Mouse (Mus musculus): ENCODE results near the gene Aplp1. TPM values are rescaled to one million over a fixed set of nuclear protein-coding genes. Genes with fewer than 3 reads are reported as not detected.

Gene Aplp1
- total RNA-seq, 1 experiment from 2014 or later = not detected

DNA sequence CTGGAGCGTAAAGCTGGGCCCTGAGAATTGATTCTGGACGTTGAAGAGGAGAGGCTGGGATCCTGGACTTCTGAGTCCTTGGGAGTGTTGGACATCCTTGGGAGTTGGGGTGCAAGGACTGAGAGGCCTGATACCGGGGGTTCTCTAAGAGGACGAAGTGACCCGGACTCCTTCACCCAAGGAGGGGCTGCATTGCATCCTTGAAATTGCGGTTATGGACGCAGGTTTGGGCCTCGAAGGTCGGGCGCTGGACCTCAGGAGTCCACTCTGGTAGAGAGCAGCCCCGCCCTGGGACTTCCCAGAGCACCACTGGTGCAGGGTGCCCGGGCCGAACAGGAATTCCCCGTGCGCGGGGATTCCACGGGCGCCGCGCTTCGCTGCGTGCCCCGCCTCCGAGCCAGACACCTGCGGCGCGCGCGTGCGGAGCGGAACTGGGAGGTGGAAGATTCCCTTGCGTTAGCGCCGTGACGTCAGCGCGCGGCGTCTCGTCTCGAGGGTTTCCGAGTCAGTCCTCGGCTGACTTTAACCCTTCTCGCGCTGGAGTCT is 23.4 kb downstream of the Aplp1 start:
- peak; percentile 46 to 51 for ATAC-seq (replicated peaks in 1 of 2; ENCODE audit: insufficient read depth in 1 of 2, low FRiP score in 2 of 2, low TSS enrichment in 1 of 2, low read depth in 1 of 2, poor library complexity in 2 of 2, severe bottlenecking in 2 of 2)

DNA sequence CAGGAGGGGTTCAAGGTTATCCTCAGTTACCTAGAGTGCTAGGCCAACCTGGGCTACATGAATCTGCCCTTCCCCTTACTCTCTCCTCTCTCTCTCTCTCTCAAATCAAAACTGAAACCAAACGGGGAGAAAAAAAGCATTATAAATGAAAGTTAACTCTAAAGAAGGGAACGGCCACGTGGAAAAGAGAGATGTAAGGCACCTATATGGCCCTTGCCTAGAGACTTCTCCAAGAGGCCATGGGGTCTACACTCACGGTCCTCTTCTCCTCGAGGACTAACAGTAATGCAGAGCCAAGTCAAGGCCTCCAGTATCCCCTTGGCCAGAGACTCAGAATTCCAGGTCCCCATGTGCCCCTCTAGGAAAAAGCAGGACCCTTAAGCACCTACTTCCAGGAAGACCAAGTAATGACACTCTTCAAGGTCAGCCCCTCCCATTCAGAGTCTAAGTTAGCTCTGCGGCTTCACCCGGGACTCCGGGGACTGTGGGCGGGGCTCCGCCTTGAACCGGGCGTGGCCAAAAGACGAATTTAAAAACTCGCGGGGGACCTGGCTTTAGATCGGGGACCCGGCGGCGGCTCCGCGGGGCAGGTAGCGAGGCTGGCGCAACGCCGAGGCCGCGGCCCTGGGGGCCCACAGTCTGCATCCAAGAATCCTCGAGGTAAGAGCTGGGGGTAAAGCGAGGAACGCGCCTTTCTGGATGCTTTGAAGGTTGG is 24.0 kb downstream of the Aplp1 start, which contains the start of gene Nfkbid:
TSS of gene Nfkbid (plus strand) at position 558 of the 715 bp plus-strand sequence.
- peak; percentile 18 to 26; a peak in 3 of 4 replicates for ATAC-seq (replicated peaks in 1 of 2; ENCODE audit: insufficient read depth in 1 of 2, low FRiP score in 2 of 2, low TSS enrichment in 1 of 2, low read depth in 1 of 2, poor library complexity in 2 of 2, severe bottlenecking in 2 of 2)

DNA sequence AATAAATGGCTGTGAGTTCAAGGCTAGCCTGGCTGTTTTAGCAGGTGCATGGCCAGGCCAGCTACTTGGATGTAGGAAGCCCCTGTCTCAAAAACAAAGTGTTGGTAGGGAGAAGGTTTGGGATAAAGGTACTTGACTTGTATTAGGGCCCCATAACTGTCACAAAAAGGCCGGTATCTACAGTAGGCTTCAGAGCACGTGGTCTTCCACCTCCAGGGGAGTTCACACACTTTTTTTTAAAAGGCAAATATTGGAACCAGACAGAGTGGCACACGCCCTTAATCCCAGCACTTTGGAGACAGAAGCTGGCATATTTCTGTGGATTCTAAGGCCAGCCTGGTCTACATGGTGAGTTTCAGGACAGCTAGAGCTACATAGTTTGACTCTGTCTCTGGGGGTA is 24.7 kb downstream of the Aplp1 start:
- ATAC-seq (replicated peaks in 1 of 2; ENCODE audit: insufficient read depth in 1 of 2, low FRiP score in 2 of 2, low TSS enrichment in 1 of 2, low read depth in 1 of 2, poor library complexity in 2 of 2, severe bottlenecking in 2 of 2) = no peak

DNA sequence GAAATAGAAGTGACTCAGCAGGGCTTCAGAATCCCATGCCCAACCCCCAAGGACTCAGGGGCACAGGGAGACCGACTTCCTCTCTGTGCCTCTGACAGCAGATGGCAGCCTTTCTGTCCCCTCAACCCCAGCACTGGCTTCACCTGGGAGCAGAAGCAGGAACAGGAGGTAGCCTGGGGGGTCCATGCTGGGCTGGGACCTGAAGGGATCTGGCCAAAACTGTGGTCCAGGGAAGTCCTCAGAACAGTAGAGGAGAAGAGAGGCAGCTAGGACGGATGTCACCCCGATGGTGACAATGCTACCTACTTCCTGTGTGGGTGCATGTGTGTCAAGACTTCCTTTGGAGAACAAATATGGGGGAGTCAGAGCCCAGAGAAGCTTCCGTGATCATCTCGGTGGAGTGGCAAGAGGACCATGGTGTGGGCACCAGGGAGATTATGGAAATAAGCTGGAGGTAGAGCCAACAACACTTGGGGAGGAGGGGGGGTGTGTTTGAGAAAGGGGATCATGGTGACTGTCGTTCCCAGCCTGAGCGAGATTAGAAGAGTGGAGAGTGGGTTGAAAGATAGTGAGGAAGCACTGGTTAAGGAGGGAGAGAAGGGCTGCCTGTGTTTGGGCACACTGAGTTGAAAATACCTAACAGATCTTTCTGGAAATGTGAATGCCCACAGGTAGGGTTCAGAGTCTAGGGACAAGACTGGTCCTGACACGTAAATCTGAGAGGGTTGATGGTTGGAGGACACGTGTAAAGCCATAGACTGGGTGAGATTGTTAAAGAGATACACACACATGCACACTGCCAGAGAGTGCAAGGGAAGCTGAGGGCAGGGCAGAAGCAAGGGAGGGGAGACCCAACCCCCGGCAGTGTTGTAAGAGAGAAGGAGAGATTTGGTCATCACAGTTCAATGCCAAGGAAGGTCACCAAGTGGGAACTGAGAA is 25.5 kb downstream of the Aplp1 start, which contains the start of gene Hcst:
TSS of gene Hcst (minus strand) at position 294 of the 939 bp plus-strand sequence.
- ATAC-seq (replicated peaks in 1 of 2; ENCODE audit: insufficient read depth in 1 of 2, low FRiP score in 2 of 2, low TSS enrichment in 1 of 2, low read depth in 1 of 2, poor library complexity in 2 of 2, severe bottlenecking in 2 of 2) = peak; percentile 34 to 46

DNA sequence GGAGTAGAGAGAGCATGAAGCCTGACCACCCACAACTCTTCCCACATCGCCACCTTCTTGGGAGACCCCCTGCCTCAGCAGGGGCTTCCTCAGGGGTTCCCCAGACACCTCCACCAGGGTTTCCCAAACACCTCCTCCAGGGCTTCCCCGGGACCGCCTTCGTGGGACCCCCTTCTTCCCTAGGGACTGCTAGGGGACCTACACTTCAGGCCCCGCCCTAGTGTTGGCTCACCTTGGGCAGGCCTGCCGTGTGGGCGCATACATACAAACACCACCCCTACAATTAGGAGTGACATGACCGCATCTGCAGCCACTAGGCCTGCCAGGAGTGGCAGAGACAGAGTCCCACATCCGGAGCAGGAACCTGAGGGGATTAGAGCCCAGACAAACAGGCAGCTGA is 27.5 kb downstream of the Aplp1 start:
- peak; percentile 19 to 23; a peak in 3 of 4 replicates for ATAC-seq (replicated peaks in 1 of 2; ENCODE audit: insufficient read depth in 1 of 2, low FRiP score in 2 of 2, low TSS enrichment in 1 of 2, low read depth in 1 of 2, poor library complexity in 2 of 2, severe bottlenecking in 2 of 2)

DNA sequence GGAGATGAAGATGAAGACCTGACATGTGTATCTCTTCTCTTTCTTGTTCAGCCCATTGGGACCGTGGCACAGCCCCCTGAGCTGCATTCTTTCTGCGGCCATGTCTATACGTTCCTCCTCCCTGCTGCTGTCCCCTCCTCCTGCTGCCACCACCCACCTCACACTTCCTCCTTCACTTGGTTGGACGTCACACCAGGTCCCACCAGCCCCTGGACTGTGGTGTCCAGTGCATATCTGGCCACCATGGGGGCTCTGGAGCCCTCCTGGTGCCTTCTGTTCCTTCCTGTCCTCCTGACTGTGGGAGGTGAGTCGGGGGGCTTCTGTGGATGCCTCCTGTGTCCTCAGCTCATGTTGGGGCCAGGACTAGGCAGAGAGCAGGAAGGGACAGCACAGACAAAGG is 31.7 kb downstream of the Aplp1 start, which contains the start of gene Tyrobp:
TSS of gene Tyrobp (plus strand) at position 165 of the 400 bp plus-strand sequence.
- peak in 1 of 2 experiments; percentile 49; a peak in 2 of 4 replicates for ATAC-seq (replicated peaks in 1 of 2; ENCODE audit: insufficient read depth in 1 of 2, low FRiP score in 2 of 2, low TSS enrichment in 1 of 2, low read depth in 1 of 2, poor library complexity in 2 of 2, severe bottlenecking in 2 of 2)

DNA sequence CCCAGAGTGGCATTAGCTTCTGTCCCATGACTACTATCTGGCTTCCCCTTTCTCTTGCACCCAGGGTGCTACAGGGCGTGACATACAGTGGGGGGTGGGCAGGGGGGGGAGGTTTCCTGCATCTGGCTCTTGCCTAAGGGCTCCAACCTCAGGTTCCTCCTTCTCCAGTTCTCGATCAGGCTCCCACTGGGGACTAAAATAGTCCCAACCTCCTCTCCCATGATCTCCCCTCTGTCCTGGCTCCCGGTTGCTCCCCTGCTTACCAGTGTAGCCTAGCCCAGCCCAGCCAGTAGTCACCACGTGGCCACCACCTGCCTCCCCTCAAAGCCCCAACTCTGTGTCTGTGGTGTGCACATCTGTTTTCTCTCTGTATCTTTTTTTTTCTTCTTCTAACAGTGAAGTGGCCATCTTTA is 32.6 kb downstream of the Aplp1 start:
- peak; percentile 63 to 76 for ATAC-seq (replicated peaks in 1 of 2; ENCODE audit: insufficient read depth in 1 of 2, low FRiP score in 2 of 2, low TSS enrichment in 1 of 2, low read depth in 1 of 2, poor library complexity in 2 of 2, severe bottlenecking in 2 of 2)

DNA sequence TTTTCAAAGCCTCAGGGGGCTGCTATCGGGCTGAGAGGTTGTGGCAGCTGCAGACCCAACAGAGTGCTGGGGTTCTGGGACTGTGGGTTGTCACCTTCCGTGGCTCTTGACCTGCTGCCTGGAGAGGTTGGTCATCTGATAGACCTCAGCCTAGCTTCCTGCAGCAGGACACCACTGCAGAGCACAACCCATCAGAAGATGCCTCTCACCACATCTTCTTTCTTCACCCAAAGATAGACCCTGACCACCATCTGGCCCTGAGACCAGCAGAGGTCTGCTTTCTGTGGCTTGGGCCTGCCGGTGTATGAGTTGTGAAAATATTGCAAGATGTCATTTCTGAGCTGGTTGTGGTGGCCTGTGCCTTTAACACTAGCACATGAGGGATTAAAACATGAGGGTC is 34.3 kb downstream of the Aplp1 start:
- no peak for ATAC-seq (replicated peaks in 1 of 2; ENCODE audit: insufficient read depth in 1 of 2, low FRiP score in 2 of 2, low TSS enrichment in 1 of 2, low read depth in 1 of 2, poor library complexity in 2 of 2, severe bottlenecking in 2 of 2)

DNA sequence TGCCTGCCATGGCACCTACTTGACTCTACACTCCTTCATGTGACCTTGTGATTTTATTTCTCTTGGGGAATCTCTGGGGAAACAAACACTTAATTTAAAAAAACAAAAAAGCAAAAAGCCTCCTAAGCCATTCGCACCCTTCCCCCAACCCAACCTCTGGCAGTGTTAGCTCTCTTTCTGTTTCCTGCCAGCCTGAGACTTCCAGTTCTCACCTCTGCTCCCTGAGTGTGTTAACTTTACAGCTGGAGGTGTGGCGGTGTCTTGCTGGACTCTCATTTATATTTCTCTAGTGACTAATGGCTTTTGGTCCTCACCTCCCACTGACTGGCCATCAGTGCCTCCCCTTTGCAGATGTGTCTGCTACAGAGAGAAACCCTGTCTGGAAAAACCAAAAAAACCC is 35.5 kb downstream of the Aplp1 start:
- no peak for ATAC-seq (replicated peaks in 1 of 2; ENCODE audit: insufficient read depth in 1 of 2, low FRiP score in 2 of 2, low TSS enrichment in 1 of 2, low read depth in 1 of 2, poor library complexity in 2 of 2, severe bottlenecking in 2 of 2)

DNA sequence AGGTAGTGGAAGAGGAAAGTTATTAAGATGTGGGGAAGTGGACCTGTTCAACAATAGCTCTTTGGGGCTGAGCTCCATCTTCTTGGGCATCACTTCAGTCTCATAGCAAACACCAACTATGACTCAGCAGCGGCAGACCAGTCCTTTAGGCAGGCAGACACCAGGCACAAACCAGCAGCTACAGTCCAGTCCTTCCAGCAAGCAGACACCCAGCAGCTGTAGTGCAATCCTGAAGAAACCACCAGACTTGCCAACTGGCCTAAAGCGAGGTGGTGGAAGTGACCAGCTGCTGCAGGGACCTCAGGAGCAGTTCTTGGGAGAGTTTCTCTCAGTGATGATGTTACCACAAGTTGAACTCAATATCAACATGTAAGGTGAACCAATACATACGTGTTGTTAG is 36.7 kb downstream of the Aplp1 start:
- ATAC-seq (replicated peaks in 1 of 2; ENCODE audit: insufficient read depth in 1 of 2, low FRiP score in 2 of 2, low TSS enrichment in 1 of 2, low read depth in 1 of 2, poor library complexity in 2 of 2, severe bottlenecking in 2 of 2) = no peak

DNA sequence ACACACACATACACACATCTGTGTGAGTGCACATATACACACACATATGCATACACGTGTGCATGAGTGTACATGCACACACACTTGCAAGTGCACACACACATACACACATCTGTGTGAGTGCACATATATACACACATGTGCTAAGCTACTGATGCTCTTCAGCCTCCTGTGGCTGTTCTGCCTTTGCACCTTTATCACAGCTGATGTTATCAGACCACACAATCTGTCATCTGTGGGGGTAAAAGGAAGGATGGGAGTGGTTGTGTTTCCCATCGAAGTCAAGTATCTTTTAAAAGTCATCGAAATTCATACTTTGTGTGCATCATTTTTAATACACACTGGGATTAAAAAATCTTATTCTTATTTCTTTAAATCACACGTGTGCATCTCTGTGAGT is 43.0 kb downstream of the Aplp1 start:
- ATAC-seq (replicated peaks in 1 of 2; ENCODE audit: insufficient read depth in 1 of 2, low FRiP score in 2 of 2, low TSS enrichment in 1 of 2, low read depth in 1 of 2, poor library complexity in 2 of 2, severe bottlenecking in 2 of 2) = no peak

DNA sequence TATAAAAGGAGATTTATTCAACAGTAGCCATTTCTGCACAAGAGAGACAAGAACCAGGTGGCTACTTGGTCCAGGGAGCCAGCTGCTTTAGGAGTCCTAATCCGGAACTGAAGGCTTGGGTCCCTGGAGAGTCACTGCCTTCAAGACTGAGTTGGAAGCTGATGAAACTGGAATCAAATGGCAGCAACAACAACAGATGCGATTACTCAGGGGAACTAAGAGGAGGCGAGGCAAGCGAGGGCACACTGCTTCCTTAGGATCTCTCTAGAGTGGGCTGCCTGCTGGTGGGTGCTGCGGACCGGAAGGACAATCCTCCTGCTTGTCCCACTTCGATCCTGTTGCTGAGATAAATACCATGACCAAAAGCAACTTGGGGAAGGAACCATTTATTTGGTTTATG is 45.7 kb downstream of the Aplp1 start:
- ATAC-seq (replicated peaks in 1 of 2; ENCODE audit: insufficient read depth in 1 of 2, low FRiP score in 2 of 2, low TSS enrichment in 1 of 2, low read depth in 1 of 2, poor library complexity in 2 of 2, severe bottlenecking in 2 of 2) = no peak

DNA sequence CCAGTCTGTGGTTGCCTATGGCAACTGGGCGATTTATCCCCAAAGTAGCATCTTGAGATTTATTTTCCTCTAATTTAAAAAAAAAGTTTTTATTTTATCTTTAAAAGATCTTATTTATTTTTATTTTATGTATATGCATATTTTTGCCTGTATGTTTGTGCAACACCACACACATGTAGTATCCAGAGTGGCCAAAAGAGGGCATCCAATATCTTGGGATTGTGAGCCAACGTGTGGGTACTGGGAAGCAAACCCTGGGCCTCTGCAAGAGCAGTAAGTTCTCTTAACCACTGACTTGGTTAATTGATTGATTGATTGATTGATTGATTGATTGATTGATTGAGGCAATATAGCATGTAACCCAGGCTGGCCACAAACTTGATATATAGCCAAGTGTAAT is 50.5 kb downstream of the Aplp1 start:
- ATAC-seq (replicated peaks in 1 of 2; ENCODE audit: insufficient read depth in 1 of 2, low FRiP score in 2 of 2, low TSS enrichment in 1 of 2, low read depth in 1 of 2, poor library complexity in 2 of 2, severe bottlenecking in 2 of 2) = no peak

DNA sequence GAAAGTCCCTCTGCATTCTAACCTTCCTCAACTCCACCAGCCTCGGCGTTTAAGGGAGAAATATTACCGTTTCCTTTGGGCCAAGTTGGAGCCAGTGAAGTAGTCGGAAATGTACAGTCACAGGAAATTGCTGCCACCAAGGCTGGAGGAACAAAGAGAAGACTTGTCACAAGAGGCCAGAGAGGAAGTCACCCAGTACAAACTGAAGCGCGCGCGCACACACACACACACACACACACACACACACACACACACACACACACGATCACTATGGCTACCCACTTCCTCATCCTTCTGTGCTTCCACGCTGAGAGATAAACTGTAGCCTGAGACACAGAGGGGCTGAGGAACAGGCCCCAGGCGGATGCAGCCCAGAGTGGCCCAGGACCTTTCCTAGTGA is 51.0 kb downstream of the Aplp1 start:
- peak; percentile 93 to 99 for ATAC-seq (replicated peaks in 1 of 2; ENCODE audit: insufficient read depth in 1 of 2, low FRiP score in 2 of 2, low TSS enrichment in 1 of 2, low read depth in 1 of 2, poor library complexity in 2 of 2, severe bottlenecking in 2 of 2)

DNA sequence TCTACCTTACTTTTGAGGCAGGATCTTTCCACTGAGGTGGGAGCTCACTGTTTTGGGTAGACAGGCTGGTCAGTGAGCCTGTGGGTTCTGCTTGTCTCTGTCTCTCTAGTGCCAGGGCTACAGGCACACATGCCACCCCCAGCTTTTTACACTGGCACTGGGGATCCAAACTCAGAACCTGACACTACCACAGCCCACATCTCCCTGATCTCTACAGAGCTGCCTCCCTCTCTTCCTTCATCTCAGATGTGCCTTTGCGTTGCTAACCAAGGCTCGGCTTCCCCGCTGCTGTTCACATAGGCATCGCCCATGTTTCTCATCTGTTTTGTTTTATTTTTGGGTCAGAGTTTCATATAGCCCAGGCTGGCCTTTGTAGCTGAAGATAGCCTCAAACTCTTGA is 51.7 kb downstream of the Aplp1 start:
- no peak for ATAC-seq (replicated peaks in 1 of 2; ENCODE audit: insufficient read depth in 1 of 2, low FRiP score in 2 of 2, low TSS enrichment in 1 of 2, low read depth in 1 of 2, poor library complexity in 2 of 2, severe bottlenecking in 2 of 2)

DNA sequence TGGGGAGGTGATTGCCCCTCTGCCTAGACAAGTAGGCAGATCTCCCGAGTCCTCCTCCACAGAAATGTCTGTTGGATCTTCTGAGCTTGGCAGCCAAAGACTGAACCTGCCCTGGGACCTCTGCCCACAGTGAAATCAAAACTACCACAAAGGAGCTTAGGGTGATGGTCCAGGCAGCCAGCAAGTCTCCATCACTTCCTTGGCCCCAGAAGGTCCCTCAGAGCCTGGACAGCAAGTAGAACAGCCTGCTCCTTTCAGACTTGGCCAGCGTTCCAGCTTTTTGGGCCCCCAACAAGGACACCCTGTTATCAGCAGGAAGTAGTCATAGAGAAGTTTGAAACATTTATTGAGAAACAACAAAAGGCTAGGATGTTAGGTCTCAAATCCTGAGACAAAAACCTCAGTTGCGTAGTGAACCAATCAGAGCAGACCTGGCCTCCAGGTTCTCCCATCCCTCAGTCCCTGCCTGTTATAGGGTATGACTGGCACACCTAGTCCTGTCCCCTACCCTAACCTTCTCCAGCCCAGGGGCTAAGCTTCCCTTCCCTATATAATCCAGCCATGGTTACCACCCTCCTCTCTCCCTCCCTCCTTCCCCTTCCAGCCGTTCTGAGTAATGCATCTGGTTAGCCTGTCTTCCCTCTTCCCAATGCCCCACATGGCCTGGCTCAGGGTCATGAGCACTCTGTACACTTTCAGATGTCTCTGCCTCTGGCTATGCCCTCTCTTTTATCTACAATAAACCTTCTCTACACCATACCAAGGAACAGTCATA is 52.4 kb downstream of the Aplp1 start:
- no peak for ATAC-seq (replicated peaks in 1 of 2; ENCODE audit: insufficient read depth in 1 of 2, low FRiP score in 2 of 2, low TSS enrichment in 1 of 2, low read depth in 1 of 2, poor library complexity in 2 of 2, severe bottlenecking in 2 of 2)
